Mouse (Mus musculus): ENCODE measurements around the gene Fuom. TPM values are rescaled to one million over a fixed set of nuclear protein-coding genes. Genes with fewer than 3 reads are reported as not detected.

Fuom gene
- polyA plus RNA-seq, 1 experiment: 22.5 TPM

DNA sequence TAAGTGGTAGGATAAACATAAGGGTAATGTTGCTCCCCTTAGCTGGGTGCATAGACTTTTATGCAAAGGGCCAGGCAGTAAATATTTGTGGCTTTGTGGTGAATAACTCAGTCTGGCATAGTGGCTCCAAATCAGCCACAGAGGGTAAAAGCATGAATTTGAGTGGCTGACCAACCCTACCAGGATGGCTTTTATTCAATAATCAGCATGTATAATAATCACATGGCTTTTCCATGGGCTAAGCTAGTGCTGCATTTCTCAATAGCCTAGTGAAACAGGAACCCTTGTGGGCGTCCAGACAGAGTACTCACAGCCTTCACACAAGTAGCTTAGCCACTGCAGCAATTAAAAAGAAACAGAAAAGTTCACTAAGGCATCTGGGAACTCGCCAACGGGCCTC, 9.7 kb upstream of the Fuom start:
- Histone ChIP-seq H3K27ac (ENCODE audit: insufficient read depth, low read depth, low read length) (peak overlapping the region; percentile 53), H3K4me3 (ENCODE audit: insufficient read depth, low read length) (no peak overlapping the region)

DNA sequence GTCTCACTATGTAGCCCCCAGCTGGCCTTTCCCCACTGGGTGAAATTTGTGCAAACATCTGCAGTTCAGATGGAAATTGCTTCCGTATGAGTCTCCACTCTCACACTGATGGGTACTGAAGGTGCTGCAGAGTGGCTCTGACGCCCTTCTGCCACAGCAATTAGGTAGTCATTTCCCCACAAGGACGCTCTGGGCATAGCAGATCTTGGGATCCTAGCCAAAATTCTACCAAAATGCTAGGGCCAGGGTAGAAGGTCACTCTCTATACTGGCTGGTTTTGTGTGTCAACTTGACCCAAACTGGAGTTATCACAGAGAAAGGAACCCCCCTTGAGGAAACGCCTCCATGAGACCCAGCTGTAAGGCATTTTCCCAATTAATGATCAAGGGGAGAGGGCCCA, 1.8 kb upstream of the Fuom start:
- Histone ChIP-seq H3K27ac (ENCODE audit: insufficient read depth, low read depth, low read length) (no peak overlapping the region), H3K4me1 (ENCODE audit: control insufficient read depth, insufficient read depth, low read length) (peaks cover 3% of the 10 kb centered on the region; the same call in 1 of the 2 replicates), H3K4me3 (ENCODE audit: insufficient read depth, low read length) (no peak overlapping the region)
- TF ChIP-seq POLR2A (IDR thresholded peaks at IDR 0.05; ENCODE audit: borderline replicate concordance, low read depth, low read length): no peak
- no peak for TF ChIP-seq CTCF (IDR thresholded peaks at IDR 0.05; ENCODE audit: low read depth, low read length)

More for the DNA sequence above, 9.7 kb upstream of the Fuom start:
- peaks cover 22% of the 10 kb centered on the region for H3K4me1 ChIP-seq (ENCODE audit: control insufficient read depth, insufficient read depth, low read length)
- TF ChIP-seq CTCF (IDR thresholded peaks at IDR 0.05; ENCODE audit: low read depth, low read length) (no peak), POLR2A (IDR thresholded peaks at IDR 0.05; ENCODE audit: borderline replicate concordance, low read depth, low read length) (no peak)

DNA sequence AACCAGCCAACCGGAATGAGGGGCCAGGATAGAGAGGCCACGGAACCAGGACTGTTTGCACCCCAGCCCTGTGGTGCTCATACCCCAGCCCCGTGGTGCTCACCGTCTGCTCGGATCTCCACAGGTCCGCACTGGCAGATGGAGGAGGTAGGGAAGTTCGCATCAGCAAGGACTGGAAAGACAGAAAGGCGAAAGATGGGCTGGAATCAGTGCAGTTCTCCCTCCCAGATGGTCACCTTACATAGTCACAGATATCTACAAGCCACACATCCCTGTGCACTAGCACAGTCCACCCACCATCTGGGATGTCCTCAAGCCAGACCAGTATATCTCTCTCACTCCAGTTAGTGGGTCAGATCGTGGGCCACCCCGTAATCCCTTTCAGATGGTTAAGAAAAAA, 743 bp downstream of the Fuom start:
- no peak overlapping the region for H3K4me3 ChIP-seq (ENCODE audit: insufficient read depth, low read length)
- TF ChIP-seq CTCF (IDR thresholded peaks at IDR 0.05; ENCODE audit: low read depth, low read length): no peak
- TF ChIP-seq POLR2A (IDR thresholded peaks at IDR 0.05; ENCODE audit: borderline replicate concordance, low read depth, low read length): no peak
- H3K27ac ChIP-seq (ENCODE audit: insufficient read depth, low read depth, low read length): no peak overlapping the region
- peaks cover 3% of the 10 kb centered on the region; the same call in 1 of the 2 replicates for H3K4me1 ChIP-seq (ENCODE audit: control insufficient read depth, insufficient read depth, low read length)

DNA sequence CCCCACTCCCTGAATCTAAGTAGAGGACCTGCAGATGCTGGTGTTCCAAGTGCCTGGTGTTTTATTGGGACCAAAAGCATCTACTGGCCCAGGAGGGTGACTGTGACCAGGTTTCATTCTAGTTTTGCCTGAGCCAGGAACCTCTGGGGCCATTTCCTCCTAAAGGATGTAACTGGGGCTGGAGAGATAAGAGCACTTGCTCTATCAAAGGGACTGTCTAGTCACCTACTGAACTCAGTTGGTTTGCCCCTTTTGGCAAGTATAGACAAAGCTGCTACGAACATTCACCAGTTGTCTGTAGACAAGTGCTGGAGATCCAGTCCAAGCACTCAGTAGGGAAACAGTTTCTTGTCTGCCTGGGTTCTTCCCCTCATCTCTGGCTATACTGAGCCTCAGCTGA, 3.8 kb downstream of the Fuom start:
- H3K4me1 ChIP-seq (ENCODE audit: control insufficient read depth, insufficient read depth, low read length): peaks cover 9% of the 10 kb centered on the region
- TF ChIP-seq CTCF (IDR thresholded peaks at IDR 0.05; ENCODE audit: low read depth, low read length): no peak
- TF ChIP-seq POLR2A (IDR thresholded peaks at IDR 0.05; ENCODE audit: borderline replicate concordance, low read depth, low read length): no peak
- no peak overlapping the region for H3K4me3 ChIP-seq (ENCODE audit: insufficient read depth, low read length)
- no peak overlapping the region for H3K27ac ChIP-seq (ENCODE audit: insufficient read depth, low read depth, low read length)

DNA sequence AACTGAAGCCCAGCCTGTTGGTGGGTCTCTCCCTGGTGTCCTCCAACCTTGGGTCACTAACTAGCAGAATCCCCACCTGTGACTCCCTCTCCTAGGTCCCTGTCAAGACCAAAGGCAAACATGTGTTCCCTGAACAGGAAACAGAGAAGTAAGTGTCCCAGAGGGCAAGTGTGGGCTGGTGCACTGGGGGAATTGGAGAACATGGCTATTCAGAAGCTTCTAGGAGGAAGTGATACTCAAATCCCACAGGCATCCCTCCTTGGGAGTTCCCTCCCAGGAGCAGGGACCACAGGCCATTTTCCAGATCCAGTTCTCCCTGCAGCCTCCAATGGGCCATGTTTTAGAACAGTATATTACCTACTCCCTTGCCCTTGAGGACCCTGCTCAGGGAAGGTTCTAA, 6.2 kb downstream of the Fuom start:
- no peak overlapping the region for H3K4me3 ChIP-seq (ENCODE audit: insufficient read depth, low read length)
- TF ChIP-seq POLR2A (IDR thresholded peaks at IDR 0.05; ENCODE audit: borderline replicate concordance, low read depth, low read length): no peak
- no peak overlapping the region for H3K27ac ChIP-seq (ENCODE audit: insufficient read depth, low read depth, low read length)
- peaks cover 6% of the 10 kb centered on the region for H3K4me1 ChIP-seq (ENCODE audit: control insufficient read depth, insufficient read depth, low read length)

DNA sequence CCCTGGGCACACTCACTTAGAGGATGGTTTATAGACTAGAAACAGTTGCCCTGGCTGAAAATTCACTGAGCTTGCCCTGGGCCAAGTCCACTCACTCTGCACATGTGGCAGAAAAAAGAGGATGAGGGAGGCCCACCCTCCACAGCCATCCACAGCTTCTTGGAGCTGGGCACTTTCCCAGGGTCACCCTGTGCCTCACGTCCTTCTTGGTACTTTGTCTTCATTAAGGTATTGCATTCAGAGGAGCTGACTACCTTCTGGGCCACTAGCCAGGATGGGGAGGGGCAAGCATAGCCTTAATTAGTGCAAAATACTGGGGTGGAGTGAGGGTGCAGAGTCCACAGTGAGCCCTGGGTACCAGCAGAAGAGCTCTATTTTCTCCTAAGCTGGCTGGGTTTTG, 6.7 kb downstream of the Fuom start:
- peaks cover 6% of the 10 kb centered on the region for H3K4me1 ChIP-seq (ENCODE audit: control insufficient read depth, insufficient read depth, low read length)
- TF ChIP-seq POLR2A (IDR thresholded peaks at IDR 0.05; ENCODE audit: borderline replicate concordance, low read depth, low read length): no peak
- H3K27ac ChIP-seq (ENCODE audit: insufficient read depth, low read depth, low read length): no peak overlapping the region
- H3K4me3 ChIP-seq (ENCODE audit: insufficient read depth, low read length): no peak overlapping the region

DNA sequence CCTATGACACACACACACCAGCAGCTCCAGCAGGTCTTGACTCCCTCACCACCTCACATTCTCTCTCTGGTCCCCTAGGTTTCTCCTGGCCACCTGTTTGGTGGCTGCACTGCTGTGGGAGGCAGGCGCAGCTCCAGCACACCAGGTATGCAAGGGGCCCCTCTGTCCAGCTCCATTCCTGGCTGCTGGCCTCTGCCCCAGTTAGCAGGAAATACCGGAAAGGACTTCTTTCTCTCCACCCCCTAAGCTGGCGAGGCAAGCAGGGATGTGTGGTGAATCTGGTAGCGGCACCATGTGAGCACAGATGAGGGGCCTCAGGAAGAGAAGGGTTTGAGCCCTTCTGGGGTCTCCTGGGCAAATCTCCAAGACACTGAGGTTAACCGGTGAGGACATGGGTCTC, 7.3 kb downstream of the Fuom start:
- TF ChIP-seq POLR2A (IDR thresholded peaks at IDR 0.05; ENCODE audit: borderline replicate concordance, low read depth, low read length) (no peak), CTCF (IDR thresholded peaks at IDR 0.05; ENCODE audit: low read depth, low read length) (no peak)
- Histone ChIP-seq H3K4me1 (ENCODE audit: control insufficient read depth, insufficient read depth, low read length) (peaks cover 6% of the 10 kb centered on the region), H3K27ac (ENCODE audit: insufficient read depth, low read depth, low read length) (no peak overlapping the region), H3K4me3 (ENCODE audit: insufficient read depth, low read length) (no peak overlapping the region)

DNA sequence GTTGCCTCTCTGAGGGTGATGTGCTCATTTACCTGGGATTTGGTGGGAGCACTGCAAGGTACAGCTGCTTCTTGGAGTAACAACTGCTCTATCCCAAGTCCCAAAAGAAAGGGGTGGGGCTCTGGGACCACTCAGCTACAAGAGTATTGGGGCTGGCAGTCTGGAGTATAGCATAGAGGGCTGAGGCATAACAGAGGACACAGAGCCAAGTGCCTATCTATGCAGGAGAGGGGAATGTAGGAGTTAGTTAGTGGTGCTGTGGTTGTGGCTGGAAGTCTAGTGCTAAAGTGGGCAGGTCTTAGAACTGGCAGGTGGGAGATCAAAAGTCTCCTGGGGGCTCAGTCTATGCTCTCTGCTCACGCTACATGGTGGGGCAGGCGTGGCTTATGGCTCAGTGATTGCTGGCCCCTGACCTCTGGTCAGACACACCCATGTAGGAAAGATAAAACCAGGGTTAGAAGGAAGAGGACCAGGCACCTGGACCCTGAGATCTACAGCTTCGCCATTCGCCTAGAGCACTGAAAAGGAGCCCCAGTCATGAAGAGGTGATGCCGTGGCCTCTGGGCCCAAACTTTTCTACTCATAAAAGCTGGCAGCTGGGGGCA, 9.2 kb downstream of the Fuom start, which contains the start of gene Prap1:
Gene Prap1 (plus strand): TSS at position 472 of the 605 bp plus-strand sequence.
- peaks cover 6% of the 10 kb centered on the region for H3K4me1 ChIP-seq (ENCODE audit: control insufficient read depth, insufficient read depth, low read length)
- H3K4me3 ChIP-seq (ENCODE audit: insufficient read depth, low read length): no peak within 1 kb of the TSS
- no peak for TF ChIP-seq POLR2A (IDR thresholded peaks at IDR 0.05; ENCODE audit: borderline replicate concordance, low read depth, low read length)
- no peak for TF ChIP-seq CTCF (IDR thresholded peaks at IDR 0.05; ENCODE audit: low read depth, low read length)

DNA sequence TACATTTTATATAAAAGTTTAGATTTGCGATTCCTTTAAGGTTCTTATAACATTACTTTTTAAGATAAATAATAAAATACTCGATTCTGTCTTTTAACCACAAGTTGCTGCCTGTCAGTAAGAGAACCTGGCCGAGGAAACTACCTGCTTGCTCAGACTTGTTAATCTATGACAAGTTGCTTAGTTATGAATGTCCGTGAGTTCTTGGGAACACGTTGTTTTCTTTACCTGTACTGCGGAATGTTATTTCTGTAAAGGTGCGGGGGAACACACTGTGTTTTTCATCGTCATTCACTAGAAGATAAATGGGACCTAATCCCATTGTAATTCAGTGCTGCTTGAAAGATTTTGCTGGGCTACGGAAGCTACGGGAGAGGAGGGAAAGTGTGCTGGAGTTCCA, 11.6 kb downstream of the Fuom start:
- Histone ChIP-seq H3K4me3 (ENCODE audit: insufficient read depth, low read length) (no peak overlapping the region), H3K27ac (ENCODE audit: insufficient read depth, low read depth, low read length) (no peak overlapping the region), H3K4me1 (ENCODE audit: control insufficient read depth, insufficient read depth, low read length) (no peaks in the 10 kb centered on the region; the same call in 1 of the 2 replicates)
- TF ChIP-seq POLR2A (IDR thresholded peaks at IDR 0.05; ENCODE audit: borderline replicate concordance, low read depth, low read length): no peak
- no peak for TF ChIP-seq CTCF (IDR thresholded peaks at IDR 0.05; ENCODE audit: low read depth, low read length)

More for the DNA sequence above, 9.2 kb downstream of the Fuom start, which contains the start of gene Prap1:
- H3K27ac ChIP-seq (ENCODE audit: insufficient read depth, low read depth, low read length): no peak within 1 kb of the TSS

DNA sequence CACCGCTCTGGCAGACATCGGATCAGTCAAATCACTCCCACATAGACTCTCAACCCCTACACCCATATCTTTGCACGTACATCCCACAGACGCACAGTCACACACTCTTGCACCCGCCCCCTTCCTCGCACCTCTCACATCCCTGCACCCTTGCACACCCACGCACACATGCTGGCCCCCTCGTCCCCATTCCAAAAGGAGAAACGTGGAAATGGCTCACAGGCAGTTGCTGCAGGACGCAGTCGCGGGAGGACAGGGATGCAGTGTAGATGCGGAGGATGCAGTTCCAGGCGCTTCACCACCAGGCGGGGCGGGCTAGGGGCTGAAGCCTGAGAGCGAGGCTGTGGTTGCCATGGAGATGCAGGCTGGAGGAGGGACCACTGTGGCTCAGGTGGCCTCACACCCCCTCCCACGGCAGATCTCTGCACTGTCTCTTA, 20.0 kb downstream of the Fuom start, which contains the start of gene Caly:
Gene Caly (minus strand): TSS at position 307 of the 437 bp plus-strand sequence.
- Histone ChIP-seq H3K4me1 (ENCODE audit: control insufficient read depth, insufficient read depth, low read length) (peaks cover 7% of the 10 kb centered on the region), H3K4me3 (ENCODE audit: insufficient read depth, low read length) (no peak within 1 kb of the TSS), H3K27ac (ENCODE audit: insufficient read depth, low read depth, low read length) (no peak within 1 kb of the TSS)
- TF ChIP-seq CTCF (IDR thresholded peaks at IDR 0.05; ENCODE audit: low read depth, low read length): no peak
